Mouse (Mus musculus) liver, embryonic 14.5 days (tissue): ENCODE data around the gene Hist1h2ao. TPM values are rescaled to one million over a fixed set of nuclear protein-coding genes. Genes with fewer than 3 reads are reported as not detected.
"Not testable (repeated sequence)": the region's sequence is repeated elsewhere in the genome, so short reads cannot be mapped to it uniquely, and the experiment has no call there.

Experiments
- ATAC-seq: fragments of 200-750 bp; cut with Nextera tagmentation; 2 replicates; pipeline ENCODE4 v1.8.0; 2017; ENCODE audit warnings: moderate number of reproducible peaks, mild to moderate bottlenecking, moderate library complexity; ENCODE audit not compliant: insufficient read depth
- DNase-seq, 3 experiments: peaks; one replicate each; pipeline ENCODE4 v3.0.0-alpha.2; 2012 to 2013; ENCODE audit warnings: low read depth in 3 of 3, low spot score in 3 of 3
- H3K27ac ChIP-seq: fragments of 300-500 bp; sonication (generic); 2 replicates; pipeline ENCODE4 v1.5.1; 2014; ENCODE audit warnings: moderate library complexity, mild to moderate bottlenecking, control low read depth, inconsistent platforms
- H3K27me3 ChIP-seq: fragments of 300-500 bp; sonication (generic); 2 replicates; pipeline ENCODE4 v1.6.1; 2014; ENCODE audit warnings: mild to moderate bottlenecking, low read length, moderate library complexity; ENCODE audit not compliant: control insufficient read depth, insufficient read depth
- H3K36me3 ChIP-seq: fragments of 300-500 bp; sonication (generic); replicated peaks from 2 replicates; pipeline ENCODE4 v1.6.1; 2014; ENCODE audit warnings: low read depth; ENCODE audit not compliant: control insufficient read depth, insufficient read depth
- H3K4me1 ChIP-seq, 2 experiments: fragments of 200-500 bp in 1 of 2; fragments of 300-500 bp in 1 of 2; sonication (generic) in 1 of 2; replicated peaks; 2 replicates each; pipeline ENCODE4 v1.6.1; 2012 to 2014; ENCODE audit warnings: antibody characterized with exemption in 1 of 2, inconsistent platforms in 1 of 2, low read length in 1 of 2; ENCODE audit not compliant: control insufficient read depth in 2 of 2, insufficient read depth in 2 of 2
- H3K4me2 ChIP-seq: fragments of 300-500 bp; sonication (generic); 2 replicates; pipeline ENCODE4 v1.6.1; 2014; ENCODE audit warnings: low read depth, mild to moderate bottlenecking, control low read depth, moderate library complexity
- H3K4me3 ChIP-seq, 2 experiments: fragments of 200-500 bp in 1 of 2; fragments of 300-500 bp in 1 of 2; sonication (generic) in 1 of 2; 2 replicates each; pipeline ENCODE4 v1.5.1; 2012 to 2014; ENCODE audit warnings: low read depth in 2 of 2, low read length in 2 of 2, mild to moderate bottlenecking in 2 of 2, control low read depth in 1 of 2, inconsistent platforms in 1 of 2, moderate library complexity in 1 of 2; ENCODE audit not compliant: insufficient read depth in 1 of 2
- H3K9ac ChIP-seq: fragments of 300-500 bp; sonication (generic); replicated peaks from 2 replicates; pipeline ENCODE4 v1.6.1; 2014; ENCODE audit warnings: mild to moderate bottlenecking, control low read depth, moderate library complexity
- H3K9me3 ChIP-seq: fragments of 300-500 bp; sonication (generic); 2 replicates; pipeline ENCODE4 v1.6.1; 2016; ENCODE audit warnings: low read length, mixed read lengths; ENCODE audit not compliant: control insufficient read depth
- CTCF ChIP-seq: IDR thresholded peaks from 2 replicates; pipeline ENCODE4 v1.5.1; 2016; ENCODE audit warnings: antibody characterized with exemption, low read depth, control low read depth
- EP300 ChIP-seq: IDR thresholded peaks from 2 replicates; pipeline ENCODE4 v1.6.1; 2016; ENCODE audit warnings: antibody characterized with exemption, low read depth
- WGBS: fragments of 180-500 bp; shearing (Covaris S2); extraction: QIAGEN DNeasy Blood & Tissue Kit; methylation state at CpG from one replicate; pipeline ENCODE4 v1.1.7; 2014; ENCODE audit not compliant: insufficient replicate concordance; 5-methylcytosine and 5-hydroxymethylcytosine counted together
- microRNA-seq: library from miRNA; unstranded; fragments of <30 nt; microRNA quantifications from one replicate; pipeline ENCODE4, GENCODE M21; 2016
- polyA plus RNA-seq, 2 experiments: library from polyadenylated mRNA; depleted of rRNA in 1 of 2; stranded (reverse) in 1 of 2; unstranded in 1 of 2; fragments of >200 nt; fragmentation: Nextera tagmentation in 1 of 2; extraction: Ambion mirVana in 1 of 2; gene quantifications; 2 replicates each; pipeline versions ENCODE4 v1.2.1 to v1.2.3; 2012 to 2014

Gene Hist1h2ao
- polyA plus RNA-seq, 2 experiments, result 3.4 TPM; not detected in 1

DNA sequence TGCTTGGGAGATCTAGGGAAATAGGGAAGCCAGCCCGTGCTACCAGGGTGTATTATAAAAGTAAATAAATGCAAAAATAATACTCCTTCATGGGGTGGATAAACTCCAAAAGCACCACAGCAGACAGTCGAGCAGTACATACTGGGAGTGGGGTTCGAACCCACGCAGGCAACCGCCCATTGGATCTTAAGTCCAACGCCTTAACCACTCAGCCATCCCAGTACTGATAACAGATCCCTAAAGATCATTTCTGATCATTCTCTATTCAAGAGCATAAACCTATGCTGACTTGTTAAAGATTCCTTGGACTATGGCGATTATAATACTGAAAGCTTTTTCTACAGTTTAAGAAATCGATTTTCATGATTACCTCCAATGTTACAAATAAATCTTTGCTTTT lies 37.6 kb downstream of the Hist1h2ao start:
- Histone ChIP-seq H3K27ac (no peak overlapping the region), H3K27me3 (no peaks in the 10 kb centered on the region), H3K4me1 (peaks cover 0 to 5% of the 10 kb centered on the region in 2 experiments; a peak in 2 of 4 replicates), H3K36me3 (no peaks in the 10 kb centered on the region), H3K4me3 (no peak overlapping the region), H3K4me2 (no peak overlapping the region), H3K9ac (no peak overlapping the region), H3K9me3 (no peaks in the 10 kb centered on the region)
- DNase-seq, result peak in 1 of 3 experiments; percentile 32
- peak; percentile 64; the same call in 1 of the 2 replicates for ATAC-seq
- TF ChIP-seq EP300, result no peak
- TF ChIP-seq CTCF, result no peak
- 21% methylated on average over 8 of the region's 8 CpGs for WGBS

DNA sequence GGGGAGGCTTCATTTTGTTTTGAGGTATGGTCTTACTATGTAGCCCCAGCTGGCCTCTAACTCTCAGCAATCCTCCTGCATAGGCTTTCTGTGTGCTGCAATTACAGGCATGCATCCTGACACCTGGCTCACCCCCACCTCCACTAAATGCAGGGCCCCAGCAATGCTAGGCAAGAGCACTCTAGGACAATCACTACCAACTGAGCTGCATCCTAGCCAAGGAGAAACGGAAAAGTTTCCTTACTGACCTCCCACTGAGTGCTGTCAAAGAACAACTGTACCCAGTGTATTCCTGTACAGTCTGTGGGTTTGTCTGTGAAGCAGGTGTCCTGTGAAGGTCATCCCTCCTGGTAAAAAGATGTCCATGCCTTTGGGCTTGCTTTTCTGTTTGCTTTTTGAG lies 40.4 kb downstream of the Hist1h2ao start:
- not testable (repeated sequence) for H3K4me2 ChIP-seq, H3K36me3 ChIP-seq, H3K27ac ChIP-seq, H3K9ac ChIP-seq, H3K9me3 ChIP-seq, DNase-seq, H3K4me3 ChIP-seq, H3K4me1 ChIP-seq, ATAC-seq, H3K27me3 ChIP-seq
- 55% methylated on average over 1 of the region's 1 CpGs for WGBS

DNA sequence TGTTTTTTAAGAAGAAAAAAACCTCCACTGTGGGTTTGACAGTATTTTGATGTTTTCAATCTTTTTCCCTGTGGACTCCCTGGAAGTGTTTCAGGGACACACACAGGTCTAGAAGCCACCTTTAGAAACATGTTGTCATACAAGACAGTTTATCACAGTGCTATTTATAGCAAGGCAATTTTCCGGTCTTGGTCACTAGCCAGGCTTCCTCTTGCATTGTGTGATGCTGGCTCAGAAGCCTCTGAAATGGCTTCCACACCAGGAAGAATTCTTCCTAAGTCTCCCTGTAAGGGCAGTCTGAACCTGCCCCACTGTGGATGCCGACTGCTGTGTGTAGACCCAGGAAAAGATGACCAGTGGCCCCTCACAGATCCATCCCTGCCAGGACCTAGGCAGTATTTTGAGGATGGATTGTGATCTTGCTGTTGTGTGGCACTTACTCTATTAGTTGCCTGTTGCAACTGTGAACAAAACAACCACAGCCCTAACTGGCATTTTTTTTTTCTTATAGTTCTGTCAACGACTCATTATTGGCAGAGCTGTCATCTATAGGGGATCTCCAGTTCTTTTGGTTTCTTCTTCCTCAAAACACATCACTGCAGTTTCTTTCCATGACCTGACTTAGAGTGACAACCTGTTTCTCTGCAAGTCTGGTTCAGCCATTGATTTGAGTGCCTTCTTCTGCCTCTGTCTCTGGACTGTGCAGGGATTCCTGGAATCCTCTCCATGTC lies 42.1 kb downstream of the Hist1h2ao start:
- H3K9me3 ChIP-seq, result no peaks in the 10 kb centered on the region
- H3K27me3 ChIP-seq, result no peaks in the 10 kb centered on the region
- DNase-seq (no peak), ATAC-seq (no peak)
- H3K9ac ChIP-seq, result no peak overlapping the region
- TF ChIP-seq EP300, result no peak
- no peak for TF ChIP-seq CTCF
- H3K27ac ChIP-seq, result no peak overlapping the region
- no peaks in the 10 kb centered on the region for H3K36me3 ChIP-seq
- H3K4me3 ChIP-seq, result no peak overlapping the region
- no peak overlapping the region for H3K4me2 ChIP-seq
- WGBS, result 15% methylated on average over 3 of the region's 3 CpGs
- peaks cover 0 to 5% of the 10 kb centered on the region in 2 experiments; a peak in 2 of 4 replicates for H3K4me1 ChIP-seq

DNA sequence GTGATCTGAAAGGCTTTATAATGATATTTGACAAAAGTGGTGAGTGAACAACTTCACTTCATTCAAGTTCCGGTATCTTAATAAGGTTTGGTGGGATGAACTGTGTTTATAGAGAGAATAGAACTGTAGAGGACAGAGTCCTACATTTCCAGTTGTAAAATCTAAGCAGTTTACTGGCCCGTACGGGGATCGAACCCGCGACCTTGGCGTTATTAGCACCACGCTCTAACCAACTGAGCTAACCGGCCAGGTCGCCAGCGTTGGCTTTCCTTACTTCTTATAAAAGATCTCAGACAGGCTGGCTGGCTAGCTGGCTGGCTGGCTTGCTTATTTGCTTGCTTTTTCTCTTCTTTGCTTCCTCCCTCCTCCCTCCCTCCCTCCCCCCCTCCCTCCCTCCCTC lies 44.9 kb downstream of the Hist1h2ao start:
- Histone ChIP-seq H3K4me3 (peak overlapping the region; percentile 68 to 95; a peak in 3 of 4 replicates), H3K27me3 (no peaks in the 10 kb centered on the region), H3K4me1 (peaks cover 0 to 5% of the 10 kb centered on the region in 2 experiments; a peak in 2 of 4 replicates), H3K9me3 (no peaks in the 10 kb centered on the region), H3K9ac (peak overlapping the region; percentile 68; the same call in 1 of the 2 replicates), H3K4me2 (peak overlapping the region; percentile 77), H3K27ac (no peak overlapping the region), H3K36me3 (no peaks in the 10 kb centered on the region)
- peak; percentile 93 for ATAC-seq
- peak; percentile 46 to 68 (median 59) for DNase-seq
- TF ChIP-seq EP300 (no peak), CTCF (no peak)
- WGBS, result 0% methylated on average over 11 of the region's 11 CpGs

DNA sequence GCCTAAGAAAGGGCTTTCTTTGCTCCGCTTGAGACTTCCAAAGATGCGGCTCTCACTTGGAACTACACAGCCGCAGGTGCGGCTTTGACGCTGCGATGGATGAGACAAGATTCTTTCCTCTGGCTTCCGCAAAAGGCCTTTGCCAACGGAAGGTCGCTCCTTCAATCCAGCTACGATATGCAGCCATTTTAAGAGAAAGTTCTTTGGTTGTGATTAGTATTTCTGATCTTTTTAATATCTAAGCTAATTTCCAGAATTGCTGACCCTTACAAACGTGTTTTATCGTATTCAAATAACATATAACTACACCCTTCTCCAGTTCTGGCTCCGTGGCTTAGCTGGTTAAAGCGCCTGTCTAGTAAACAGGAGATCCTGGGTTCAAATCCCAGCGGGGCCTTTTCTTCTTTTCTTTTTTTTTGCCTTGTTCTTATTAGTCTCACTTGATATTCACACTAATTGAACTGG lies 45.5 kb downstream of the Hist1h2ao start:
- no peaks in the 10 kb centered on the region for H3K36me3 ChIP-seq
- DNase-seq, result peak; percentile 48 to 66 (median 52)
- H3K9me3 ChIP-seq, result no peaks in the 10 kb centered on the region
- H3K27me3 ChIP-seq, result no peaks in the 10 kb centered on the region
- TF ChIP-seq CTCF (no peak), EP300 (no peak)
- H3K4me2 ChIP-seq, result peak overlapping the region; percentile 77
- peak overlapping the region; percentile 68 to 95 for H3K4me3 ChIP-seq
- peaks cover 0 to 5% of the 10 kb centered on the region in 2 experiments; a peak in 2 of 4 replicates for H3K4me1 ChIP-seq
- ATAC-seq, result peak; percentile 68; the same call in 1 of the 2 replicates
- peak overlapping the region; percentile 68 for H3K9ac ChIP-seq
- no peak overlapping the region for H3K27ac ChIP-seq
- WGBS, result under 1% methylated on average over 15 of the region's 15 CpGs

Small RNA genes within 50 kb of the gene (microRNA-seq; reads per million reads assigned to microRNA genes)
- gene Gm19658, result not detected
- not detected for gene Gm44346
- not detected for gene Gm44466

Other genes with a start within 250 kb of the Hist1h2ao start
Only the 30 nearest of the 31 such genes appear.
- not detected in 2 replicates for gene Olfr1364, start 228.7 kb upstream of the Hist1h2ao start, polyA plus RNA-seq (2012; rRNA removed)
- gene Olfr1364, start 228.7 kb upstream of the Hist1h2ao start, polyA plus RNA-seq (2014; fragmentation: Nextera tagmentation; extraction: Ambion mirVana), result not detected in 2 replicates
- not detected in 2 replicates for gene Olfr1362, start 196.4 kb upstream of the Hist1h2ao start, polyA plus RNA-seq (2012; rRNA removed)
- not detected in 2 replicates for gene Olfr1362, start 196.4 kb upstream of the Hist1h2ao start, polyA plus RNA-seq (2014; fragmentation: Nextera tagmentation; extraction: Ambion mirVana)
- gene Olfr11, start 167.9 kb upstream of the Hist1h2ao start, polyA plus RNA-seq (2012; rRNA removed), result not detected in 2 replicates
- gene Olfr11, start 167.9 kb upstream of the Hist1h2ao start, polyA plus RNA-seq (2014; fragmentation: Nextera tagmentation; extraction: Ambion mirVana), result not detected in 2 replicates
- not detected in 2 replicates for gene Olfr1361, start 147.1 kb upstream of the Hist1h2ao start, polyA plus RNA-seq (2012; rRNA removed)
- not detected in 2 replicates for gene Olfr1361, start 147.1 kb upstream of the Hist1h2ao start, polyA plus RNA-seq (2014; fragmentation: Nextera tagmentation; extraction: Ambion mirVana)
- not detected in 2 replicates for gene Olfr1360, start 133.1 kb upstream of the Hist1h2ao start, polyA plus RNA-seq (2012; rRNA removed)
- not detected in 2 replicates for gene Olfr1360, start 133.1 kb upstream of the Hist1h2ao start, polyA plus RNA-seq (2014; fragmentation: Nextera tagmentation; extraction: Ambion mirVana)
- gene Olfr1359, start 112.4 kb upstream of the Hist1h2ao start, polyA plus RNA-seq (2012; rRNA removed), result not detected in 2 replicates
- gene Olfr1359, start 112.4 kb upstream of the Hist1h2ao start, polyA plus RNA-seq (2014; fragmentation: Nextera tagmentation; extraction: Ambion mirVana), result not detected in 2 replicates
- 16.0 and 24.7 TPM in 2 replicates for gene Hist1h2bl, start 94.3 kb upstream of the Hist1h2ao start, polyA plus RNA-seq (2012; rRNA removed)
- 2.2 and 4.8 TPM in 2 replicates for gene Hist1h2bl, start 94.3 kb upstream of the Hist1h2ao start, polyA plus RNA-seq (2014; fragmentation: Nextera tagmentation; extraction: Ambion mirVana)
- 6.9 and 22.2 TPM in 2 replicates for gene Hist1h2ai, start 94.0 kb upstream of the Hist1h2ao start, polyA plus RNA-seq (2012; rRNA removed)
- 15.0 and 22.5 TPM in 2 replicates for gene Hist1h2ai, start 94.0 kb upstream of the Hist1h2ao start, polyA plus RNA-seq (2014; fragmentation: Nextera tagmentation; extraction: Ambion mirVana)
- 31.3 and 51.5 TPM in 2 replicates for gene Hist1h3h, start 92.8 kb upstream of the Hist1h2ao start, polyA plus RNA-seq (2012; rRNA removed)
- gene Hist1h3h, start 92.8 kb upstream of the Hist1h2ao start, polyA plus RNA-seq (2014; fragmentation: Nextera tagmentation; extraction: Ambion mirVana), result 4.7 and 7.9 TPM in 2 replicates
- gene Hist1h2bm, start 88.4 kb upstream of the Hist1h2ao start, polyA plus RNA-seq (2012; rRNA removed), result 18.2 and 36.3 TPM in 2 replicates
- gene Hist1h2bm, start 88.4 kb upstream of the Hist1h2ao start, polyA plus RNA-seq (2014; fragmentation: Nextera tagmentation; extraction: Ambion mirVana), result 4.0 and 5.0 TPM in 2 replicates
- gene Hist1h4j, start 75.4 kb upstream of the Hist1h2ao start, polyA plus RNA-seq (2012; rRNA removed), result 24.0 and 29.5 TPM in 2 replicates
- gene Hist1h4j, start 75.4 kb upstream of the Hist1h2ao start, polyA plus RNA-seq (2014; fragmentation: Nextera tagmentation; extraction: Ambion mirVana), result 0.52 and 1.1 TPM in 2 replicates
- 16.2 and 32.8 TPM in 2 replicates for gene Hist1h4k, start 60.0 kb upstream of the Hist1h2ao start, polyA plus RNA-seq (2012; rRNA removed)
- 2.7 and 5.5 TPM in 2 replicates for gene Hist1h4k, start 60.0 kb upstream of the Hist1h2ao start, polyA plus RNA-seq (2014; fragmentation: Nextera tagmentation; extraction: Ambion mirVana)
- gene Hist1h2ak, start 56.6 kb upstream of the Hist1h2ao start, polyA plus RNA-seq (2012; rRNA removed), result 61.7 and 194 TPM in 2 replicates
- 11.6 and 13.2 TPM in 2 replicates for gene Hist1h2ak, start 56.6 kb upstream of the Hist1h2ao start, polyA plus RNA-seq (2014; fragmentation: Nextera tagmentation; extraction: Ambion mirVana)
- 25.2 and 29.5 TPM in 2 replicates for gene Hist1h2bn, start 56.3 kb upstream of the Hist1h2ao start, polyA plus RNA-seq (2012; rRNA removed)
- gene Hist1h2bn, start 56.3 kb upstream of the Hist1h2ao start, polyA plus RNA-seq (2014; fragmentation: Nextera tagmentation; extraction: Ambion mirVana), result 5.4 and 5.7 TPM in 2 replicates
- 8.2 and 9.4 TPM in 2 replicates for gene Hist1h1b, start 29.8 kb upstream of the Hist1h2ao start, polyA plus RNA-seq (2012; rRNA removed)
- 19.7 and 20.6 TPM in 2 replicates for gene Hist1h1b, start 29.8 kb upstream of the Hist1h2ao start, polyA plus RNA-seq (2014; fragmentation: Nextera tagmentation; extraction: Ambion mirVana)
- gene Hist1h3i, start 27.1 kb upstream of the Hist1h2ao start, polyA plus RNA-seq (2012; rRNA removed), result 37.6 and 93.8 TPM in 2 replicates
- gene Hist1h3i, start 27.1 kb upstream of the Hist1h2ao start, polyA plus RNA-seq (2014; fragmentation: Nextera tagmentation; extraction: Ambion mirVana), result 299 and 331 TPM in 2 replicates
- gene Hist1h2an, start 23.2 kb upstream of the Hist1h2ao start, polyA plus RNA-seq (2012; rRNA removed), result 10.9 and 22.9 TPM in 2 replicates
- 12.7 and 14.7 TPM in 2 replicates for gene Hist1h2an, start 23.2 kb upstream of the Hist1h2ao start, polyA plus RNA-seq (2014; fragmentation: Nextera tagmentation; extraction: Ambion mirVana)
- 2.6 and 4.2 TPM in 2 replicates for gene Hist1h2bp, start 23.0 kb upstream of the Hist1h2ao start, polyA plus RNA-seq (2012; rRNA removed)
- 3.0 and 4.1 TPM in 2 replicates for gene Hist1h2bp, start 23.0 kb upstream of the Hist1h2ao start, polyA plus RNA-seq (2014; fragmentation: Nextera tagmentation; extraction: Ambion mirVana)
- gene Hist1h2bq, start 268 bp upstream of the Hist1h2ao start, polyA plus RNA-seq (2012; rRNA removed), result 13.1 and 13.4 TPM in 2 replicates
- gene Hist1h2bq, start 268 bp upstream of the Hist1h2ao start, polyA plus RNA-seq (2014; fragmentation: Nextera tagmentation; extraction: Ambion mirVana), result 16.9 and 21.6 TPM in 2 replicates
- not detected in 2 replicates for gene Hist1h4m, start 1.3 kb downstream of the Hist1h2ao start, polyA plus RNA-seq (2012; rRNA removed)
- not detected in 2 replicates for gene Hist1h4m, start 1.3 kb downstream of the Hist1h2ao start, polyA plus RNA-seq (2014; fragmentation: Nextera tagmentation; extraction: Ambion mirVana)
- 37.4 and 50.3 TPM in 2 replicates for gene Hist1h4n, start 21.7 kb downstream of the Hist1h2ao start, polyA plus RNA-seq (2012; rRNA removed)
- 33.6 and 35.5 TPM in 2 replicates for gene Hist1h4n, start 21.7 kb downstream of the Hist1h2ao start, polyA plus RNA-seq (2014; fragmentation: Nextera tagmentation; extraction: Ambion mirVana)
- 88.3 and 95.9 TPM in 2 replicates for gene Hist1h2ap, start 23.0 kb downstream of the Hist1h2ao start, polyA plus RNA-seq (2012; rRNA removed)
- 6,830 and 6,963 TPM in 2 replicates for gene Hist1h2ap, start 23.0 kb downstream of the Hist1h2ao start, polyA plus RNA-seq (2014; fragmentation: Nextera tagmentation; extraction: Ambion mirVana)
- gene Hist1h2br, start 23.3 kb downstream of the Hist1h2ao start, polyA plus RNA-seq (2012; rRNA removed), result 3.4 and 9.6 TPM in 2 replicates
- 18.0 and 22.9 TPM in 2 replicates for gene Hist1h2br, start 23.3 kb downstream of the Hist1h2ao start, polyA plus RNA-seq (2014; fragmentation: Nextera tagmentation; extraction: Ambion mirVana)
- 0.30 and 0.41 TPM in 2 replicates for gene Zfp184, start 134.6 kb downstream of the Hist1h2ao start, polyA plus RNA-seq (2012; rRNA removed)
- gene Zfp184, start 134.6 kb downstream of the Hist1h2ao start, polyA plus RNA-seq (2014; fragmentation: Nextera tagmentation; extraction: Ambion mirVana), result 0.50 and 0.82 TPM in 2 replicates
- gene Pom121l2, start 170.7 kb downstream of the Hist1h2ao start, polyA plus RNA-seq (2012; rRNA removed), result not detected in 2 replicates
- gene Pom121l2, start 170.7 kb downstream of the Hist1h2ao start, polyA plus RNA-seq (2014; fragmentation: Nextera tagmentation; extraction: Ambion mirVana), result not detected in 2 replicates
- gene Prss16, start 199.3 kb downstream of the Hist1h2ao start, polyA plus RNA-seq (2012; rRNA removed), result 0.23 and 0.34 TPM in 2 replicates
- gene Prss16, start 199.3 kb downstream of the Hist1h2ao start, polyA plus RNA-seq (2014; fragmentation: Nextera tagmentation; extraction: Ambion mirVana), result 0.33 and 0.39 TPM in 2 replicates
- 8.7 and 17.9 TPM in 2 replicates for gene Hist1h2ah, start 225.1 kb downstream of the Hist1h2ao start, polyA plus RNA-seq (2012; rRNA removed)
- gene Hist1h2ah, start 225.1 kb downstream of the Hist1h2ao start, polyA plus RNA-seq (2014; fragmentation: Nextera tagmentation; extraction: Ambion mirVana), result 12.0 TPM in 2 replicates
- gene Hist1h2bk, start 225.4 kb downstream of the Hist1h2ao start, polyA plus RNA-seq (2012; rRNA removed), result 17.7 and 25.1 TPM in 2 replicates
- gene Hist1h2bk, start 225.4 kb downstream of the Hist1h2ao start, polyA plus RNA-seq (2014; fragmentation: Nextera tagmentation; extraction: Ambion mirVana), result 1.0 and 3.1 TPM in 2 replicates
- gene Hist1h4i, start 230.9 kb downstream of the Hist1h2ao start, polyA plus RNA-seq (2012; rRNA removed), result 66.4 and 87.2 TPM in 2 replicates
- 36.5 and 47.8 TPM in 2 replicates for gene Hist1h4i, start 230.9 kb downstream of the Hist1h2ao start, polyA plus RNA-seq (2014; fragmentation: Nextera tagmentation; extraction: Ambion mirVana)
- 35.2 and 55.3 TPM in 2 replicates for gene Hist1h2ag, start 232.5 kb downstream of the Hist1h2ao start, polyA plus RNA-seq (2012; rRNA removed)
- gene Hist1h2ag, start 232.5 kb downstream of the Hist1h2ao start, polyA plus RNA-seq (2014; fragmentation: Nextera tagmentation; extraction: Ambion mirVana), result 15.5 and 18.0 TPM in 2 replicates